Mouse (Mus musculus) hindbrain, embryonic 11.5 days (tissue): ENCODE results near the gene Itga5. TPM values are rescaled to one million over a fixed set of nuclear protein-coding genes. Genes with fewer than 3 reads are reported as not detected.
A peak's percentile ranks its signal among the peaks of the same experiment; 100 is the strongest.

Source experiments
- ATAC-seq: fragments of 200-750 bp; cut with Nextera tagmentation; 2 replicates; pipeline ENCODE4 v1.8.0; 2017; ENCODE audit warnings: mild to moderate bottlenecking, moderate TSS enrichment, moderate library complexity; ENCODE audit not compliant: low FRiP score
- DNase-seq: peaks from one replicate; pipeline ENCODE4 v3.0.0-alpha.2; 2015; ENCODE audit warnings: low spot score
- H3K27ac ChIP-seq: fragments of 300-500 bp; sonication (generic); 2 replicates; pipeline ENCODE4 v1.5.1; 2014; ENCODE audit warnings: mild to moderate bottlenecking, low read depth, low read length
- H3K27me3 ChIP-seq: fragments of 300-500 bp; sonication (generic); 2 replicates; pipeline ENCODE4 v1.6.1; 2014; ENCODE audit warnings: mild to moderate bottlenecking, low read length, moderate library complexity, mixed read lengths; ENCODE audit not compliant: control insufficient read depth, insufficient read depth
- H3K36me3 ChIP-seq: fragments of 300-500 bp; sonication (generic); 2 replicates; pipeline ENCODE4 v1.6.1; 2014; ENCODE audit warnings: mild to moderate bottlenecking, low read length, moderate library complexity, mixed read lengths; ENCODE audit not compliant: control insufficient read depth, insufficient read depth
- H3K4me1 ChIP-seq: fragments of 300-500 bp; sonication (generic); replicated peaks from 2 replicates; pipeline ENCODE4 v1.6.1; 2014; ENCODE audit warnings: low read length, mixed read lengths; ENCODE audit not compliant: control insufficient read depth, insufficient read depth
- H3K4me2 ChIP-seq: fragments of 300-500 bp; sonication (generic); replicated peaks from 2 replicates; pipeline ENCODE4 v1.6.1; 2014; ENCODE audit warnings: mild to moderate bottlenecking, low read depth, low read length
- H3K4me3 ChIP-seq: fragments of 300-500 bp; sonication (generic); 2 replicates; pipeline ENCODE4 v1.5.1; 2014; ENCODE audit warnings: low read depth, low read length
- H3K9ac ChIP-seq: fragments of 300-500 bp; sonication (generic); 2 replicates; pipeline ENCODE4 v1.6.1; 2014; ENCODE audit warnings: low read depth, low read length
- H3K9me3 ChIP-seq: fragments of 300-500 bp; sonication (generic); 2 replicates; pipeline ENCODE4 v1.6.1; 2016; ENCODE audit warnings: low read length; ENCODE audit not compliant: control insufficient read depth
- WGBS: fragments of 180-500 bp; shearing (Covaris S2); extraction: QIAGEN DNeasy Blood & Tissue Kit; methylation state at CpG from one replicate; pipeline ENCODE4 v1.1.7; 2014; 5-methylcytosine and 5-hydroxymethylcytosine counted together
- polyA plus RNA-seq: library from polyadenylated mRNA; unstranded; fragments of >200 nt; fragmentation: Nextera tagmentation; extraction: Ambion mirVana; gene quantifications from 2 replicates; pipeline ENCODE4 v1.2.1, GENCODE M21; 2014

Gene Itga5
- polyA plus RNA-seq, 1 experiment from 2014 or later = 20.0 TPM

DNA sequence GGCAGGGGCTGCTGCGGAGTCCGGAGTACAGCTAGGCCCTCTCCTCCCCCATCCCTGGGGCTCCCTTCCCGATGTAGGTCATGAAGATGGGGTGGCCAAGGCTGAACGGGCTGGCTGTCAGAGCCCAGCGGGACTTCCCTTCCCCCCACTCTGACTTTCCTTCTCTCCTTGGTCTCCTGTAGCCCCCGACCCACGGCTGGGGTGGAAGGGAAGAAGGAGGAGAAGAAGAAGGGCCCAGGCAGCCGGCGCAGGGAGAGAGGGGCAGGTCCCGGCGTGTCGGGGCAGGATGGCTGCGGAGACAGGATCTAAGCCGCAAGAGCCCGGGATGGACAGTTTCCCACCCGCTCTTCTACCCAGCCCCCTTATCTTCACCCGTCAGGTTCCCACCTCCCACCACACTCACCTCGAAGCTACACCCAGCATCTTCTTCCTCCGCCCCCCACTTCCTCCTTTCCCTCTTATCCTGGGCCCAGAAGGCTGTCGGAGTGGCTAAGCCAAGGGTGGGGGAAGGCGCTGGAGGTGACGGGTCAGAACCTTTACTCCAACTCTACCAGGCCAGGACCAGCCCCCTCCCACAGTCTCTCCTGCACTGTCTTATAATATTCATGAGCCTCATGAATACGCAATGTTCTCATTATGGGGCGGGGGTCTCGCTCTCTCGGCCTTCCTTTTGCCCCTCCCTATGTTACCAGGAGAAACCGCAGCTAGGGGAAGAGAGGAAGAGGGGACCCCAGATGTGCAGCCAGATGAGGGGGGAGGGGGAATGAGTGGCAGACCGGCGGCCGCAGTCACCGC lies 27.2 kb downstream of the Itga5 start:
- ATAC-seq (peak; percentile 38), DNase-seq (peak; percentile 48)
- 4% methylated on average over 27 of the region's 31 CpGs for WGBS
- peak overlapping the region; percentile 88 for H3K4me2 ChIP-seq
- H3K4me3 ChIP-seq = peak overlapping the region; percentile 50
- H3K4me1 ChIP-seq = 0 out of 2 replicates have a peak, but pooled peaks cover 2% of the 10 kb centered on the region
- H3K27me3 ChIP-seq = peaks cover 9% of the 10 kb centered on the region
- H3K9ac ChIP-seq = peak overlapping the region; percentile 55
- no peak overlapping the region for H3K27ac ChIP-seq
- H3K9me3 ChIP-seq = no peaks in the 10 kb centered on the region
- H3K36me3 ChIP-seq = no peaks in the 10 kb centered on the region

- Histone ChIP-seq H3K36me3 (no peaks in the 10 kb centered on the region), H3K9me3 (no peaks in the 10 kb centered on the region), H3K9ac (no peak overlapping the region), H3K4me3 (peak overlapping the region; percentile 50), H3K27me3 (peaks cover 9% of the 10 kb centered on the region), H3K4me2 (peak overlapping the region; percentile 88), H3K27ac (no peak overlapping the region), H3K4me1 (0 out of 2 replicates have a peak, but pooled peaks cover 2% of the 10 kb centered on the region)
- ATAC-seq (no peak), DNase-seq (no peak)
- 39% methylated on average over 4 of the region's 4 CpGs for WGBS
Observed at GRCm38 (mm10) chr15:103338829-103339165, 27.8 kb downstream of the Itga5 start.

DNA sequence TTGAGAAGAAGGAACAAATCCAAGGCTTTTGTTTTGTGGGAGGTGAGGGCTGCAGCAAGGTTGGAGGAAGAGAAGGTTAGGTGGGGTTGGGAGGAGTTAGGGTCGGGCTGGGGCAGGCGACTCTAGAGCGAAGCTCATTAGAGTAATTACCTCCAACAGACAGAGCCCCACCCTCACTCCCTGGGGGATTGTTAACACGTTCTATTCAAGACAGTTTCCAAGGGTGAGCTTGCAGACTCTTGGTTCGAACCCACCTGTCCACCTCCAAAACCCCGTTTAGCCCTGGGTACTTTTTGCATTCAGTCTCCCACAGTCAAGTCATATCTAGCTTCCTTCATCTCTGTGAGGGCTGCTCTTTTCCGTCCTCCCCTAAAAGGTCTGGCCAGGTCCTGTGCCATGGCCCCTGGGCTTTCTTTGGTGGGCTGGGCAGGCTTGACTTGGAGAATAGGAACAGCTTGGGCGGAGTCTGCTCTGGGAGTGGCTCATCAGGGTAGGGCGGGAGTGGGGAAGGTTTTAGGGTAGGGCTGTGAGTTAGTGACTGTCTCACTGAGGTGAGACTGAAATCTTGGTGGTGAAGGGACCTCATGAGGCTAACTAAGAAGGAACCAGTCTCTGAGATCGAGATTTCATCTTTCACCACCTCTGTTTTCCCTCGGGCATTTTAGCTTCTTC lies 29.4 kb downstream of the Itga5 start:
- no peak overlapping the region for H3K4me2 ChIP-seq
- H3K27ac ChIP-seq = no peak overlapping the region
- no peaks in the 10 kb centered on the region for H3K9me3 ChIP-seq
- no peak overlapping the region for H3K4me3 ChIP-seq
- no peaks in the 10 kb centered on the region for H3K36me3 ChIP-seq
- peaks cover 2% of the 10 kb centered on the region; the same call in 1 of the 2 replicates for H3K4me1 ChIP-seq
- peaks cover 9% of the 10 kb centered on the region for H3K27me3 ChIP-seq
- ATAC-seq (no peak), DNase-seq (no peak)
- no peak overlapping the region for H3K9ac ChIP-seq
- WGBS = 20% methylated on average over 11 of the region's 11 CpGs

DNA sequence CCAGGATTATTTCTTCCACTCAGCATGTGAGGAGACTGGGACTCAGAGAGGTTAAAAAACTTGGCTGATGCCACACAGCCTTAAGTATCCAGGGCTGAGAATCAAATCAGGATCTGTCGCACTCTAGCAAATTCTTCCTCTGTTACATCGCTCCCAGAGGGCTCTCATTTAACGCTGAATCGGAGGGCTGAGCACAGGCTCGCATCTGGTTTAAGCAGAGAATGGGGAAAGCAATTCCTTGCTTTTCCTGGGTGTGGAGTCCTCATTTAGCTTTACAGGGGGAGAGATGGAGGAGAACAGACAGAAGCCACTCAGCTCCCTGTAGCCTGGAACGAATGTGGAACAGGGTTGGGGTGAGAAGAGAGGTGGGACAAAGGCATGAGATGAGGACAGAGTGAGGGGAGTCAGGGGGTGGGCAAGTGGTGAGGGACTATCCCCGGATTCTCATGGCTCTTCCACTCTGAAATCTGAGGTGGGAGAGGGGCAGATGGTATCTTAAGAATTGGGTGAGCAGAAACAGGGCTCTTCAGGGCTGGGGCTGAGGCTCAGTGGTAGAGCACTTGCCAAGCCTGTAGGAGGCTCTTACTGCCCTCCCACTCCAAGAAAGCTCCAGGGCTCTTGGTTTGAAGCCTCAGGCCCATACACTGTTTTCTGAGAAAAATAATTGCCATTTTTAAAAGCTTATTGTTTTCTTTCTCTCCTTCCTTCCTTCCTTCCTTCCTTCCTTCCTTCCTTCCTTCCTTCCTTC lies 30.9 kb downstream of the Itga5 start:
- DNase-seq (no peak), ATAC-seq (no peak)
- no peaks in the 10 kb centered on the region for H3K9me3 ChIP-seq
- peaks cover 9% of the 10 kb centered on the region for H3K27me3 ChIP-seq
- 30% methylated on average over 7 of the region's 7 CpGs for WGBS
- H3K4me1 ChIP-seq = peaks cover 2% of the 10 kb centered on the region; the same call in 1 of the 2 replicates
- no peak overlapping the region for H3K9ac ChIP-seq
- H3K36me3 ChIP-seq = no peaks in the 10 kb centered on the region
- no peak overlapping the region for H3K4me3 ChIP-seq
- H3K27ac ChIP-seq = no peak overlapping the region
- H3K4me2 ChIP-seq = no peak overlapping the region

GRCm38 (mm10) chr15:103335040-103335439 lies 31.5 kb downstream of the Itga5 start:
- H3K36me3 ChIP-seq = no peaks in the 10 kb centered on the region
- no peak overlapping the region for H3K9ac ChIP-seq
- ATAC-seq = no peak
- no peak for DNase-seq
- H3K4me2 ChIP-seq = no peak overlapping the region
- 64% methylated on average over 3 of the region's 3 CpGs for WGBS
- no peak overlapping the region for H3K27ac ChIP-seq
- H3K4me1 ChIP-seq = no peaks in the 10 kb centered on the region; the same call in 1 of the 2 replicates
- no peaks in the 10 kb centered on the region for H3K9me3 ChIP-seq
- H3K27me3 ChIP-seq = peaks cover 5% of the 10 kb centered on the region
- no peak overlapping the region for H3K4me3 ChIP-seq

GRCm38 (mm10) chr15:103334194-103334593 lies 32.4 kb downstream of the Itga5 start:
- no peaks in the 10 kb centered on the region for H3K36me3 ChIP-seq
- H3K27me3 ChIP-seq = peaks cover 3% of the 10 kb centered on the region; the same call in 1 of the 2 replicates
- 10% methylated on average over 2 of the region's 2 CpGs for WGBS
- ATAC-seq (peak; percentile 50; the same call in 1 of the 2 replicates), DNase-seq (peak; percentile 35)
- no peak overlapping the region for H3K9ac ChIP-seq
- no peak overlapping the region for H3K27ac ChIP-seq
- H3K4me2 ChIP-seq = no peak overlapping the region
- no peak overlapping the region for H3K4me3 ChIP-seq
- no peaks in the 10 kb centered on the region for H3K9me3 ChIP-seq
- no peaks in the 10 kb centered on the region; the same call in 1 of the 2 replicates for H3K4me1 ChIP-seq

- no peaks in the 10 kb centered on the region; the same call in 1 of the 2 replicates for H3K4me1 ChIP-seq
- no peaks in the 10 kb centered on the region for H3K36me3 ChIP-seq
- no peak overlapping the region for H3K4me3 ChIP-seq
- H3K9me3 ChIP-seq = no peaks in the 10 kb centered on the region
- H3K4me2 ChIP-seq = no peak overlapping the region
- no peak overlapping the region for H3K9ac ChIP-seq
- 54% methylated on average over 5 of the region's 5 CpGs for WGBS
- DNase-seq (no peak), ATAC-seq (0 out of 2 replicates have a peak, but pooled peaks have one; percentile 10)
- 0 out of 2 replicates have a peak, but pooled peaks cover 3% of the 10 kb centered on the region for H3K27me3 ChIP-seq
- H3K27ac ChIP-seq = no peak overlapping the region
Observed at GRCm38 (mm10) chr15:103333738-103334137, 32.8 kb downstream of the Itga5 start.

GRCm38 (mm10) chr15:103333081-103333615 lies 33.4 kb downstream of the Itga5 start:
- H3K9ac ChIP-seq = no peak overlapping the region
- H3K4me2 ChIP-seq = no peak overlapping the region
- DNase-seq (no peak), ATAC-seq (no peak)
- no peaks in the 10 kb centered on the region; the same call in 1 of the 2 replicates for H3K4me1 ChIP-seq
- no peak overlapping the region for H3K4me3 ChIP-seq
- WGBS = 43% methylated on average over 5 of the region's 5 CpGs
- H3K27ac ChIP-seq = no peak overlapping the region
- H3K9me3 ChIP-seq = no peaks in the 10 kb centered on the region
- H3K27me3 ChIP-seq = no peaks in the 10 kb centered on the region
- H3K36me3 ChIP-seq = no peaks in the 10 kb centered on the region
